Mouse (Mus musculus) neural tube, embryonic 13.5 days (tissue): ENCODE measurements around the gene Vps4b. TPM values are rescaled to one million over a fixed set of nuclear protein-coding genes. Genes with fewer than 3 reads are reported as not detected.
"Not testable (repeated sequence)": the region's sequence is repeated elsewhere in the genome, so short reads cannot be mapped to it uniquely, and the experiment has no call there.

Source experiments
- ATAC-seq: fragments of 200-750 bp; cut with Nextera tagmentation; 2 replicates; pipeline ENCODE4 v1.8.0; 2017; ENCODE audit warnings: low read depth, mild to moderate bottlenecking, moderate TSS enrichment, moderate library complexity
- H3K27ac ChIP-seq: fragments of 300-500 bp; sonication (generic); replicated peaks from 2 replicates; pipeline ENCODE4 v1.5.1; 2015; ENCODE audit warnings: moderate library complexity, mild to moderate bottlenecking, inconsistent platforms
- H3K27me3 ChIP-seq: fragments of 300-500 bp; sonication (generic); 2 replicates; pipeline ENCODE4 v1.6.1; 2015; ENCODE audit warnings: mild to moderate bottlenecking, inconsistent platforms
- H3K36me3 ChIP-seq: fragments of 300-500 bp; sonication (generic); 2 replicates; pipeline ENCODE4 v1.6.1; 2015; ENCODE audit warnings: mild to moderate bottlenecking, inconsistent platforms
- H3K4me1 ChIP-seq: fragments of 300-500 bp; sonication (generic); replicated peaks from 2 replicates; pipeline ENCODE4 v1.6.1; 2015; ENCODE audit warnings: inconsistent platforms
- H3K4me2 ChIP-seq: fragments of 300-500 bp; sonication (generic); 2 replicates; pipeline ENCODE4 v1.6.1; 2015; ENCODE audit warnings: inconsistent platforms, mild to moderate bottlenecking, moderate library complexity
- H3K4me3 ChIP-seq: fragments of 300-500 bp; sonication (generic); 2 replicates; pipeline ENCODE4 v1.5.1; 2015; ENCODE audit warnings: mild to moderate bottlenecking, inconsistent platforms
- H3K9ac ChIP-seq: fragments of 300-500 bp; sonication (generic); 2 replicates; pipeline ENCODE4 v1.6.1; 2015; ENCODE audit warnings: moderate library complexity, mild to moderate bottlenecking, inconsistent platforms
- H3K9me3 ChIP-seq: fragments of 300-500 bp; sonication (generic); 2 replicates; pipeline ENCODE4 v1.6.1; 2016; ENCODE audit warnings: inconsistent platforms
- whole genome bisulfite sequencing: fragments of 180-500 bp; shearing (Covaris S2); methylation state at CpG from one replicate; pipeline ENCODE4 v1.1.7; 2015; 5-methylcytosine and 5-hydroxymethylcytosine counted together
- polyA plus RNA-seq: library from polyadenylated mRNA; unstranded; fragments of >200 nt; fragmentation: Nextera tagmentation; extraction: Ambion mirVana; gene quantifications from 2 replicates; pipeline ENCODE4 v1.2.1, GENCODE M21; 2015

The Vps4b gene
- polyA plus RNA-seq, 1 experiment from 2014 or later, result 45.0 TPM

DNA sequence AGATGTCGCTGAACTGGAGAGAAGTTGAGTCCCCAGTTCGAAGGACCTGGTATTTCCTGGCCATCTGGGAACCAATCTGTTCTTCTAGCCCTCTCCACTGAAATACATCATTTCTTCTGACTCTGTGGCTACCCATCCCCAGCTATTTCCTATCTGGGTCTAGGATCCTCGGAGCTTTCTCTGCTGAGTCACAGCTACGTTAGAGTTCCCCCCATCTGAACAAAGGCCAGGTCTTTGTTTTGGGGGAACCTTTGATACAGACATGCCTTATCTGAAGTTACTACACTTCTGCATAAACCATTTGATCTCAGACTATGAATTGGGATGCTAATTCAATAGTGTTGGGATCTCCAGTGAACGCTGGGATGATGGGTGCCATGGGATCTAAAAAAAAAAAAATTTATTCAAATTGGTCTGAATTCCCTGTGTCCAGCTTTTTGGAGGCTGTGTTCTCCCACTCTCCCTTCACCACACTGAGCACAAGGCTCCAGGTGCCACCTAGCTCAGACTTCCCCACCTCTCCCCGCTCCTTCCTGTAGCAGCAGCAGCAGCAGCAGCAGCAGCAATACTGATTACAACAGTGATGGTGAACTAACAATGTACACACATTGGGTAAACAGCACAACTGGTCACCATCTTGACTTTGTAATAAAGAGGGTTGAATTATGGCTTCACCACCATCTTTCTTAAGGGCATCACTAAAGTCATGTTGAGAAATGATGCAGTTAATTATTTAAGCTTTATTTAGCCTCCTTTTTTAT is 47.8 kb downstream of the Vps4b start:
- H3K27ac ChIP-seq, result no peak overlapping the region
- no peaks in the 10 kb centered on the region for H3K4me1 ChIP-seq
- H3K9ac ChIP-seq, result no peak overlapping the region
- H3K9me3 ChIP-seq, result no peaks in the 10 kb centered on the region
- ATAC-seq, result no peak
- H3K4me3 ChIP-seq, result no peak overlapping the region
- H3K27me3 ChIP-seq, result no peaks in the 10 kb centered on the region
- H3K4me2 ChIP-seq, result no peak overlapping the region
- WGBS, result 90% methylated on average over 6 of the region's 6 CpGs
- peaks cover 49% of the 10 kb centered on the region for H3K36me3 ChIP-seq

DNA sequence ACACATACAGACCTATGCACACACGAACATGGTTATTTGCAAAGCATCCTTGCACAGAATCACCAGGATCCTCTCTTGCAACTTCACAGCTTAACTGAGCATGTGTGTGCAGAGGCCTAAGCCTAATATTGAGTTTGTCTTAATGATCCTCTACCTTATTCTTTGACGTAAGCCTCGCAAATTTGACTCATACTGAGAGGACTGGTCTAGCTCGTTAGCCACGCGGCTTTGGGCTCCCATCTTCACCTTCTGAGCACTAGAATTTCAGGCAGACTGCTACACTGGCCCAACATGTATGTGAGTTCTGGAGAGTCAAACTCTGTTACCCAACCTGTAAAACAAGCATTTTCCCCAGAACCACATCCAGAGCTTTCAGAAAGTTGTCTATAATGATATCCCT is 53.5 kb downstream of the Vps4b start:
- Histone ChIP-seq H3K27me3 (no peaks in the 10 kb centered on the region), H3K36me3 (peaks cover 43% of the 10 kb centered on the region), H3K9me3 (no peaks in the 10 kb centered on the region), H3K4me3 (no peak overlapping the region), H3K4me1 (no peaks in the 10 kb centered on the region), H3K27ac (no peak overlapping the region), H3K9ac (no peak overlapping the region), H3K4me2 (no peak overlapping the region)
- 89% methylated on average over 6 of the region's 6 CpGs for WGBS
- no peak for ATAC-seq

GRCm38 (mm10) chr1:106740735-106741134 is 55.8 kb downstream of the Vps4b start:
- H3K4me2 ChIP-seq, result no peak overlapping the region
- no peaks in the 10 kb centered on the region for H3K27me3 ChIP-seq
- H3K27ac ChIP-seq, result no peak overlapping the region
- WGBS, result 95% methylated on average over 4 of the region's 4 CpGs
- H3K9ac ChIP-seq, result no peak overlapping the region
- no peak for ATAC-seq
- H3K36me3 ChIP-seq, result peaks cover 31% of the 10 kb centered on the region
- no peak overlapping the region for H3K4me3 ChIP-seq
- no peaks in the 10 kb centered on the region for H3K4me1 ChIP-seq
- no peaks in the 10 kb centered on the region for H3K9me3 ChIP-seq

- no peak for ATAC-seq
- no peak overlapping the region for H3K27ac ChIP-seq
- no peaks in the 10 kb centered on the region for H3K9me3 ChIP-seq
- H3K9ac ChIP-seq, result no peak overlapping the region
- H3K36me3 ChIP-seq, result peaks cover 31% of the 10 kb centered on the region
- H3K4me1 ChIP-seq, result no peaks in the 10 kb centered on the region
- no peaks in the 10 kb centered on the region for H3K27me3 ChIP-seq
- no peak overlapping the region for H3K4me3 ChIP-seq
- WGBS, result 94% methylated on average over 5 of the region's 5 CpGs
- no peak overlapping the region for H3K4me2 ChIP-seq
These were observed 56.7 kb downstream of the Vps4b start for GRCm38 (mm10) chr1:106739810-106740209.

DNA sequence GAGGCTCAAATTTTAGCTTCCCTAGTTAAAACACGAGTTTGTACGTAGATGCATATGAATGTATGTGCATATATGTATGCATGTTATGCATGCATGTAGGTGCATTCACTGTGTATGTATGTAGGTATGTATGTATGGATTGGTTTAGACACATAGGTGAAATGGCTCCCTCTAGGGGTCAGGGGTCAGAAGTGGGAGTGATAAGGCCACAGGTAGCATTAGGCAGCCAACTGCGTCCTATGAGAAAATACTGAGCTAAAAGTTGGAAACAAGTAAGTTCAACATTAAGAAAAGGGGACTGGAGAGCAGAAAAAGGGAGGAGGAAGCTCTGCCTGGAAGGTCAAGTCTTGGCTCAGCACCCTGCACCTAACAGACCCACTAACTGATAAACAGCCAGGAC is 58.4 kb downstream of the Vps4b start:
- H3K4me1 ChIP-seq, result no peaks in the 10 kb centered on the region
- H3K27me3 ChIP-seq, result no peaks in the 10 kb centered on the region
- 73% methylated on average over 3 of the region's 3 CpGs for whole genome bisulfite sequencing
- no peak overlapping the region for H3K9ac ChIP-seq
- H3K27ac ChIP-seq, result no peak overlapping the region
- H3K9me3 ChIP-seq, result no peaks in the 10 kb centered on the region
- peaks cover 38% of the 10 kb centered on the region for H3K36me3 ChIP-seq
- no peak overlapping the region for H3K4me2 ChIP-seq
- 0 out of 2 replicates have a peak, but pooled peaks have one; percentile 47 for ATAC-seq
- no peak overlapping the region for H3K4me3 ChIP-seq

- no peaks in the 10 kb centered on the region for H3K9me3 ChIP-seq
- no peaks in the 10 kb centered on the region for H3K27me3 ChIP-seq
- ATAC-seq, result no peak
- H3K36me3 ChIP-seq, result peaks cover 29% of the 10 kb centered on the region
- no peaks in the 10 kb centered on the region for H3K4me1 ChIP-seq
- no peak overlapping the region for H3K27ac ChIP-seq
- H3K4me2 ChIP-seq, result no peak overlapping the region
- no peak overlapping the region for H3K4me3 ChIP-seq
- 95% methylated on average over 8 of the region's 8 CpGs for WGBS
- H3K9ac ChIP-seq, result no peak overlapping the region
These were observed 60.3 kb downstream of the Vps4b start for GRCm38 (mm10) chr1:106736211-106736610.

GRCm38 (mm10) chr1:106735586-106735985 is 60.9 kb downstream of the Vps4b start:
- peak; percentile 50; the same call in 1 of the 2 replicates for ATAC-seq
- H3K9ac ChIP-seq, result no peak overlapping the region
- no peak overlapping the region for H3K4me2 ChIP-seq
- H3K9me3 ChIP-seq, result no peaks in the 10 kb centered on the region
- WGBS, result 68% methylated on average over 2 of the region's 2 CpGs
- peaks cover 23% of the 10 kb centered on the region for H3K36me3 ChIP-seq
- no peak overlapping the region for H3K4me3 ChIP-seq
- no peak overlapping the region for H3K27ac ChIP-seq
- H3K4me1 ChIP-seq, result no peaks in the 10 kb centered on the region
- no peaks in the 10 kb centered on the region for H3K27me3 ChIP-seq

DNA sequence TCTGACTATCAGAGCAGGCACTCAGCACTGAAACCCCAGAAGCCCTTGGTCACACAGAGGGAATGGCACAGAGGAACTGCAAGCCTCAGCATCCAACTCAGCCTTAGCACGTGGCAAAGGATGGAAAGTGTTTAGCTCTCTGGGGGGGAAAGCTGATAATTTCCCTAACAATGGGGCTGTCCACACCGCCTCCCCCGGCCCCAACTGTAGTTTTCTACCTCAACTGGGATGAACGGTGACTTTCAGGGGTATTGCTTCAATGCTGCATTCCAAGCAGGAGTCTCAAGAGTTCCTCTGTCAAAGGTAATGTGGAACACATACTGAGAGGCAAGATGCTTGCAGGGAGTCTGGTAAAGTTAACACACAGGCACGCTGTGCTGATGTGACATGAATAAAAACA is 74.5 kb downstream of the Vps4b start:
- 19% methylated on average over 5 of the region's 5 CpGs for WGBS
- H3K27me3 ChIP-seq, result no peaks in the 10 kb centered on the region
- ATAC-seq, result no peak
- no peak overlapping the region for H3K9ac ChIP-seq
- H3K27ac ChIP-seq, result no peak overlapping the region
- H3K9me3 ChIP-seq, result no peaks in the 10 kb centered on the region
- H3K4me2 ChIP-seq, result no peak overlapping the region
- no peak overlapping the region for H3K4me3 ChIP-seq
- H3K36me3 ChIP-seq, result peaks cover 9% of the 10 kb centered on the region; the same call in 1 of the 2 replicates
- H3K4me1 ChIP-seq, result no peaks in the 10 kb centered on the region

- not testable (repeated sequence) for H3K4me3 ChIP-seq, H3K27me3 ChIP-seq, H3K9ac ChIP-seq, H3K4me2 ChIP-seq, H3K9me3 ChIP-seq, H3K27ac ChIP-seq, ATAC-seq, H3K36me3 ChIP-seq
- 83% methylated on average over 7 of the region's 7 CpGs for WGBS
- H3K4me1 ChIP-seq, result peaks cover 13% of the 10 kb centered on the region; the same call in 1 of the 2 replicates
These were observed 78.8 kb downstream of the Vps4b start for GRCm38 (mm10) chr1:106717736-106718135.

- WGBS, result 34% methylated on average over 7 of the region's 7 CpGs
- Histone ChIP-seq H3K27me3 (no peaks in the 10 kb centered on the region), H3K27ac (no peak overlapping the region), H3K4me1 (peaks cover 19% of the 10 kb centered on the region), H3K9ac (no peak overlapping the region), H3K4me2 (no peak overlapping the region), H3K9me3 (no peaks in the 10 kb centered on the region), H3K4me3 (no peak overlapping the region), H3K36me3 (no peaks in the 10 kb centered on the region)
- ATAC-seq, result no peak
These were observed 79.4 kb downstream of the Vps4b start for GRCm38 (mm10) chr1:106717071-106717601.

DNA sequence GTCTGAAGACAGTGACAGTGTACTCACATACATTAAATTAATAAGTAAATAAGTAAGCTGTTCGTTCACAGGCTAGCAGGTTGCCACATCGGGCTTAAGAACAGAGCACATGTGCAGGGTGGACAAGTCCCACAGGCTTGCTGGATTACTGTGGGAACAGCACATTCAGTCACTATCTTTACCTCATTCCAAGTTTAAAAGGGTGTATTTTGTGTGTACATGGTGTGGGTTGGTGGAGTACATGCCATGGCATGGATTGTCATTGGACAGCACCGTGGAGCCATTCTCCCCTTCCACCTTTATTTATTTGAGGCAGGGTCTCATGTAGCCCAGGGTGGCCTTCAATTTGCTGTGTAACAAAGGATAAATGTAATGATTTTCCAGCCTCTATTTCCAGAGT is 80.4 kb downstream of the Vps4b start:
- Histone ChIP-seq H3K27ac (no peak overlapping the region), H3K9me3 (no peaks in the 10 kb centered on the region), H3K27me3 (no peaks in the 10 kb centered on the region), H3K4me3 (no peak overlapping the region), H3K9ac (no peak overlapping the region), H3K36me3 (no peaks in the 10 kb centered on the region), H3K4me2 (no peak overlapping the region), H3K4me1 (peaks cover 29% of the 10 kb centered on the region)
- 92% methylated on average over 3 of the region's 3 CpGs for WGBS
- no peak for ATAC-seq

- WGBS, result 88% methylated on average over 13 of the region's 13 CpGs
- no peak overlapping the region for H3K4me3 ChIP-seq
- ATAC-seq, result no peak
These were observed 81.1 kb downstream of the Vps4b start for GRCm38 (mm10) chr1:106715111-106716083.

More at GRCm38 (mm10) chr1:106715111-106716083, 81.1 kb downstream of the Vps4b start:
- Histone ChIP-seq H3K36me3 (no peaks in the 10 kb centered on the region), H3K9me3 (no peaks in the 10 kb centered on the region), H3K4me2 (peak overlapping the region; percentile 98; the same call in 1 of the 2 replicates), H3K9ac (peak overlapping the region; percentile 93; the same call in 1 of the 2 replicates), H3K27ac (0 out of 2 replicates have a peak overlapping the region, but pooled peaks have one; percentile 95), H3K27me3 (no peaks in the 10 kb centered on the region), H3K4me1 (peaks cover 30% of the 10 kb centered on the region)
